Mouse (Mus musculus) cerebellum, adult 2 months (tissue): ENCODE measurements around the gene Cxcr1.

ENCODE experiments used
- CTCF ChIP-seq: fragments of 200-500 bp; IDR thresholded peaks from 2 replicates; pipeline ENCODE4 v1.5.1; 2011; ENCODE audit warnings: low read depth, mild to moderate bottlenecking, control low read depth, low read length, moderate library complexity, borderline replicate concordance; ENCODE audit not compliant: insufficient read depth
- POLR2A ChIP-seq: fragments of 200-500 bp; IDR thresholded peaks from 2 replicates; pipeline ENCODE4 v1.6.1; 2011; ENCODE audit warnings: low read length, control low read depth, borderline replicate concordance; ENCODE audit not compliant: insufficient read depth

GRCm38 (mm10) chr1:74205881-74206280 is 11.4 kb upstream of the Cxcr1 start:
- TF ChIP-seq POLR2A (no peak), CTCF (no peak; the same call in 1 of the 2 replicates)
